Mouse (Mus musculus) T-helper 17 cell (primary cell): ENCODE data around the gene Ankmy1.

ENCODE experiments used
- in situ Hi-C, 2 experiments: fragments of 300-600 bp; cut with MboI, MseI; formaldehyde crosslinking; loops; 1 replicate in 1 of 2; 2 replicates in 1 of 2; pipeline ENCODE4 v1.15.1; 2025; ENCODE audit warnings: high pct_unique_total_duplicates in 2 of 2

Ankmy1 gene

GRCm38 (mm10) chr1:92902786-92903185, at the start of gene Ankmy1:
TSS of gene Ankmy1 (minus strand) at chr1:92902906.
- in situ Hi-C loops = loop anchor here (5.0 to 25.0 kb wide), 4 partner anchors 60 to 1815 kb away; no protein-coding TSS in a partner anchor

- in situ Hi-C loops = no loop called here
These were observed 47.9 kb upstream of the Ankmy1 start, which contains the start of gene Gpr35 for GRCm38 (mm10) chr1:92950607-92951006. TSS of gene Gpr35 (plus strand) at chr1:92950865.

- in situ Hi-C loops = loop anchor here in 1 of 2 experiments (25.0 kb wide), 1 partner anchor 1088 kb away; no protein-coding TSS in a partner anchor
These were observed 46.7 kb upstream of the Ankmy1 start for GRCm38 (mm10) chr1:92949426-92949825.

DNA sequence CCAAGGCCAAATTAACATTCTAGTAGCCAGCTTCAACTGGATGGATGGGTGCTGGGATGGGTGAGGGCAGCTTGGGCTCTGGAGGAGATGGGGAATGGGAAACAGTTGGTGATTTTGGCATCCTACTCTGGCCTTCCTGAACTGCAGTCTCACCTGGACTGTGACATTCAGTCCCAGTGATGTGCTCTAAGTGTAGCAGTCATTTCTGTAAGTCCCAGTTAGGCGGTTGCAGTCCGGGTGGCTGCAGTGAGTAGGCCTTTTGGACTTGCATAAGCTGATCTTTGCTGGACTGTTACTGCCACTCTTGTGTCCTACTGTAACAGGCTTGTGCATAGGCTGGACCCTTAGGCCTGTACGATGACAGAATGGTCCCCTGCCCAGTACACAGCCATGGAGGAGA, 45.3 kb upstream of the Ankmy1 start:
- in situ Hi-C loops = loop anchor here in 1 of 2 experiments (25.0 kb wide), 1 partner anchor 1089 kb away; no protein-coding TSS in a partner anchor

GRCm38 (mm10) chr1:92943219-92943989, 40.7 kb upstream of the Ankmy1 start:
- in situ Hi-C loops = loop anchor here in 1 of 2 experiments (25.0 kb wide), 1 partner anchor 1094 kb away; no protein-coding TSS in a partner anchor

DNA sequence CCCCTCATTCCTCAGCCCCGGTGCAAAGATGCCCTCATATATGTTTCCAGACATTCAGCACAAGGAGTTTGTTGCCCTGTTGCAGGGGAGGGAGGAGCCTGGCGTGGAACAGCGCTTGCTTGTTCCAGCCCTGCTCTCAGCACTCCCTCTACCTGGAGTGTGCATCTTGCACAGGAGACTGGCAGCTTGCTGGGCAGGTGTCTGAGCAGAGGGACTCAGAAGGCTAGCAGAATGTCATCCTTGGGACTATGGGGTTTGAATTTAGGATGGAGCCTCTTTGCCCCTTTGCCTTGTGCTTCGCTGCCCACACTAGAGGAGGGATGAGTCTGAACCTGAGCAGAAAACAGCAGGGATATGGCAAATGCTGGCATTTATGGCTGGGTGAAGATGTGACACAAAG, 37.0 kb upstream of the Ankmy1 start:
- in situ Hi-C loops = loop anchor here in 1 of 2 experiments (25.0 kb wide), 1 partner anchor 1098 kb away; no protein-coding TSS in a partner anchor

DNA sequence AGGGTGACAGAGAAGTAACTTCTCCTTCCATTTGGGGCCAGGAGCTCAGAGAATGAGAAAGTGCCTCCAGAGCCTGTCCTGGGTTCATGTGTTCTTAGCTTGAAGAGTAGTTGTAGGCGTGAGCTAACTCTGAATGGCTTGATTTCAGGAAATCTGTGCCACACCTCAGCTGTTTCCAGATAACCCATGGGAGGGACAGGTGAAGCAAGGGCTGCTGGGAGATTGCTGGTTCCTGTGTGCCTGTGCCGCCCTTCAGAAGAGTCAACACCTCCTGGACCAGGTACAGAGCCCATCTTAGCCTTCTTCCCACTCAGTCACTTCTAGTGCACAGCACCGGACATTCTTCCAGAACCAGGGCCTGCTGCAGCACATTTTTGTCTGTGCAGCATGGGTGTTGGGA, 35.1 kb upstream of the Ankmy1 start:
- in situ Hi-C loops = loop anchor here in 1 of 2 experiments (25.0 kb wide), 1 partner anchor 1100 kb away; no protein-coding TSS in a partner anchor

DNA sequence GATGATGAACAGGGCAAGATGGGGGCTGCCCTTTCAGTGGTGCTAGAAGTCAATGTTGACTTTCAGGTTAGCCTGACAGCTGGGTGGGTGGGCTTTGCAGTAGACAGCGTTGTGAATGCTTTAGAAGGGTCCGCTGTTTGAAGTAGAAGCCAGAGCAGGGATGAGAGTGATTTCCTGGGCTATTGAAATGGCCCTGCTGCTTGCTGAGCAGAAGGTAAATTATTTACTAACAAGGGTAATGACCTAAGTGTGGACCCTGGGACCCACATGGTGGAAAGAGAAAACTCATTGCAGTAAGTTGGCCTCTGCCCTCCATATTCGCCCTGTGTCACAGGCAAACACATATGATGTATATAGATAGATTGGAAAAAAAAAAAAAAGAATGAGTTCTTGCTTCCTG, 33.8 kb upstream of the Ankmy1 start:
- in situ Hi-C loops = loop anchor here in 1 of 2 experiments (25.0 kb wide), 1 partner anchor 1101 kb away; no protein-coding TSS in a partner anchor

- in situ Hi-C loops = loop anchor here in 1 of 2 experiments (25.0 kb wide), 1 partner anchor 1101 kb away; no protein-coding TSS in a partner anchor
These were observed 33.3 kb upstream of the Ankmy1 start for GRCm38 (mm10) chr1:92935977-92936376.

DNA sequence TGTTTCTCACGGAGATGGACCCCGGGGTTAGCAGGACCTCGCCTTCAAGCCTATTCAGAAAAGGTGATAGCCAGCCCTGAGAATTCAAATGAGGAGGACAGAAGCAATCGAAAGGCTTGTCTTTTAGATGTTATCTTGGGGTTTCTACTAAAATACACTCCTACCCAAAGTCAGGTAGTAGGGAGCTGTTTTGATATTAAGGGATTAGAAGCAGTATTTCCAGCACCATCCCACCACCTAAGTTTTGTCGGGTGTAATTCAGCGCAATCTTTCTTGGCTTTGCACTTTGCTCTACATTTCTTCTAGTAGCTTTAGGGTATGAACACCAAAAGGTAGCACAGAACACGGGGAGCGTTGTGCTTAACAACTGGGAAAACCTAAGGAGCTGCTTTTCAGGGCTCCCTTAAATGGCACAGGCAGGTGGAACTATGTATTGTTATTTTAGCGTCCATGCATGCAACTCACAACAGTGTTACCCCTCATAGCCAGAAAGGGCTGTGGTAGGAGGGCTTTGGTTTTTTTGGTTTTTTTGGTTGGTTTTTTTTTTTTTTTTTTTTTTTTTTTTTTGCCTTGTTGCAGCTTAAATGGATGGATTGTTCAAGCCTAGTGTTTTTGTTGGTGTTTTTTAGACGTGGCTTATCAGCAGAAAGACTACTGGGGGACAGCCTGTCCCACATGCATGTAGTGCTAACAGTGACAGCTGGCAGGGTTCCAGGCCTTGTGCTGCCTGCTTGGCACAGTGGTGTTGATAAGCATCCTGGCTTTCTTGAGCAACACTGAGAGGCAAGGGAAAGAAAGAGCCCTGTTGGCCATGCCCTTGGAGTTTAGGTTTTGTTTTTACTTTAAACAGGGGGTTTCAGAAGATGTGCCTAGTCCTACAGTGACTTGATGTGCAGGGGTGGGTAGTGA, 32.6 kb upstream of the Ankmy1 start:
- in situ Hi-C loops = loop anchor here in 1 of 2 experiments (25.0 kb wide), 1 partner anchor 1102 kb away; no protein-coding TSS in a partner anchor

- in situ Hi-C loops = loop anchor here in 1 of 2 experiments (25.0 kb wide), 1 partner anchor 1103 kb away; no protein-coding TSS in a partner anchor
These were observed 31.6 kb upstream of the Ankmy1 start, which contains the start of gene Capn10 for GRCm38 (mm10) chr1:92934182-92934827. TSS of gene Capn10 (plus strand) at chr1:92934376.

GRCm38 (mm10) chr1:92933611-92934010, 30.9 kb upstream of the Ankmy1 start:
- in situ Hi-C loops = loop anchor here in 1 of 2 experiments (25.0 kb wide), 1 partner anchor 1104 kb away; no protein-coding TSS in a partner anchor

DNA sequence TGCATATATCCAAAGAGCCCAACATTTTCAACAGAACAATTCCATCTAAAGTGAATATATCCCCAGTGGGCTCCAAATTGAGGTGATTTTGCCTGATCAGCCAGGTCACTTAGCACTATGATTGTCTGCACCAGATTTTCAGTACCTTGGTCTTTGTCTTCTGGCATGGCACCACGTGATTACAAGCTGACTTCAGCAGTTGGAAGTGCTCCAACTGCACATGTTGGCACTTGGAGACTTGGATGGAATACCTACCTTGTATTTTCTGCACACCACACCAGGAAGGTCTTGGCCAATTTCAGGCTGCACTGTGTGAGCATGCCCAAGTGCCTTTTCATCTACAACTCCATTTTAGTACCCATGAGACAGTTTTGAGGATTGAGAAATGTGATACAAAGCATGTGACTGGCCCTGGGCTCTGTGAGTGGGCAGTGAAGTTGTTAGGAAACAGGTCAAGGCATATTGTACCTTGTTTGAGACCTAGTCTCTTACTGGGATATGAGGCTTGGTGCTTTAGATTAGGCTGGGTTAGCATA, 27.5 kb upstream of the Ankmy1 start:
- in situ Hi-C loops = loop anchor here in 1 of 2 experiments (25.0 kb wide), 1 partner anchor 1107 kb away; no protein-coding TSS in a partner anchor

DNA sequence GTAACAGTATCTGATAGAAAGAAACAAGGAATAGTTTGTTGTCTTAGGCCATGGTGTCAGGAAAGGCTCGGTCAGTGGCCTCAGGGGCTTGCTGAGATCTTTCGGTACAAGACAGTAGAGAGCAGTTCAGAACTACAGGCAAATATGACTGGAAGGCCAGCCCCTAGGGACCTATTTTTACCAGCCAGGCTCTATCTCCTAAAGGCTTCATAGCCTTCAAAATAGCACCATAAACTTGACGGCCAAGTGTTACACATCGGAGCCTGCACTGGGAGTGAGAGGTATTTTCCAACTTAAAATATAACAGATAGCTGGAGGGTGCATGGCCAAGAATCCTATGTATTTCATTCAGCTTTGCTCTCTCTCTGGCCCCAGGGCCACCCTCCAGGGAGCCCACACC, 18.8 kb upstream of the Ankmy1 start:
- in situ Hi-C loops = loop anchor here (25.0 kb wide), 2 partner anchors 1116 to 1834 kb away; no protein-coding TSS in a partner anchor

DNA sequence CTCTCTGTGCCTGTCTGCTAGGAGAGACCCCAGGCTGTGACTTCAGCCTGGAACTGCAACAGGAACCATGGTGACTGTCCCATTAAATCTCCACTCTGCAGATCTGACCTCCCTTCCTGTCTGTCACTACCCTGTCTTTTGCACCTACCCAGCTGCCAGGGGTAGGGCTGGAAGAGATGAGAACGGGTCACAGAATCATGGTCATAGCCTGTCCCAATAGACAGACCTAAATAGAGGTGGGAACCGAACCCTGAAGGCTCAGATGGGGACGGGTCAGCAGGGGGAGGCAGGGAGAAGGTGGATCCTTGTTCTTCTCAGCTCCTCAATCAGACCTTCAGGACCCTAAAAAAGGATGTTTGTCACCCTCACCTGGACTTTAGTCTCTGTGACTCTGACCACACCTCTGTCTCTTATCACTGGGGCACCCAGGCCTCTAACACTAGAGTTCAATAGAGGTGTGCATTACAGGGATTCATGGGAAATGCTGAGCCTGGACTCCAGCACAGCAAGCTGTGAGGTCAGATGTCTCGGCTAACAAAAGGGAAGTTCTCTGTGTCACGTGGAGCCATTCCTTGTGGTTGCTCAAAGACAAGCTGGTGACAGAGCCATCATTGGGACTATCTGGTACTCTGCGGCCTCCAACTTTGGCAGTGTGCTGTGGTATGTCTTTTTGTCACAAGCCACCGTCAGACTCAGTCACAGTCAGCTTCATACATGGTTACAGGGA, 17.9 kb upstream of the Ankmy1 start:
- in situ Hi-C loops = loop anchor here (25.0 kb wide), 2 partner anchors 1117 to 1833 kb away; no protein-coding TSS in a partner anchor

DNA sequence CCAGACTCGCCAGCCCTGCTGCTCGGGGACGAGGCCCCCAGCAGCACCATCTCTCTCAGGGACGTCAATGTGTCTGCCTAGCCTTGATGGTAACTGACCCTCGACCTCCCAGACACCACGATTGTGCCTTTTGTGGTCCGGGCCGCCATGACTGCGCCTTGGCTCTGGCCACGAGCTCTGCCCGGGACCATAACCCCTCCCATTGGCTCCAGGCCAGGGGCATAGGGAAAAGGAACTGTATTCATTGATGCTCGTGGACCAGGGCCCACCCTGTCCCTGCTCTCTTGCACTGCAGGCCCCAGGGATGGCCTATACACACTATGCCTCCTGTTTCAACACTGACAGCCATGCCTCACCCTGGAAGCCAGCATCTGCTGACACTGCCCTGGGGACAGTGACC, 17.1 kb upstream of the Ankmy1 start:
- in situ Hi-C loops = loop anchor here (25.0 kb wide), 2 partner anchors 1118 to 1832 kb away; no protein-coding TSS in a partner anchor

- in situ Hi-C loops = loop anchor here (25.0 kb wide), 2 partner anchors 1118 to 1832 kb away; no protein-coding TSS in a partner anchor
These were observed 16.4 kb upstream of the Ankmy1 start for GRCm38 (mm10) chr1:92919151-92919550.

DNA sequence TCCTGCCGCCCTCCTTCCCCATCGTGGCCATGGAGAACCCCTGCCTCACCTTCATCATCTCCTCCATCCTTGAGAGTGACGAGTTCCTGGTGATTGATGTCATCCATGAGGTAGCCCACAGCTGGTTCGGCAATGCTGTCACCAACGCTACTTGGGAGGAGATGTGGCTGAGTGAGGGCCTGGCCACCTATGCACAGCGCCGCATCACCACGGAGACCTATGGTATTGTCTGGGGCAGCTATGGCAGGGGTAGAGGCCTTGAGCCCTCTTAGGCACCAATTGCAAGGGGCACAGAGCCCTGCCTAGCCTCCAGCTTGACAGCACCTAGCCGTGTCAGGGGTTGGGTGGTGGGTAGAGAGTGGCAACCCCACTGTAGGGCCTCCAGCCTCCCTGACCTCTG, 14.0 kb upstream of the Ankmy1 start:
- in situ Hi-C loops = loop anchor here (25.0 kb wide), 2 partner anchors 1121 to 1829 kb away; no protein-coding TSS in a partner anchor

GRCm38 (mm10) chr1:92914993-92915392, 12.3 kb upstream of the Ankmy1 start:
- in situ Hi-C loops = loop anchor here (25.0 kb wide), 2 partner anchors 1122 to 1828 kb away; no protein-coding TSS in a partner anchor
